Mouse (Mus musculus) neural tube, embryonic 15.5 days (tissue): ENCODE data around the gene Phf3. TPM values are rescaled to one million over a fixed set of nuclear protein-coding genes. Genes with fewer than 3 reads are reported as not detected.

Experiments used
- ATAC-seq: fragments of 200-750 bp; cut with Nextera tagmentation; 2 replicates; pipeline ENCODE4 v1.8.0; 2017; ENCODE audit warnings: mild to moderate bottlenecking, moderate TSS enrichment, moderate library complexity; ENCODE audit not compliant: low FRiP score
- H3K27ac ChIP-seq: fragments of 300-500 bp; sonication (generic); replicated peaks from 2 replicates; pipeline ENCODE4 v1.5.1; 2015; ENCODE audit warnings: mild to moderate bottlenecking, inconsistent platforms
- H3K27me3 ChIP-seq: fragments of 300-500 bp; sonication (generic); replicated peaks from 2 replicates; pipeline ENCODE4 v1.6.1; 2015; ENCODE audit warnings: inconsistent platforms
- H3K36me3 ChIP-seq: fragments of 300-500 bp; sonication (generic); 2 replicates; pipeline ENCODE4 v1.6.1; 2015; ENCODE audit warnings: inconsistent platforms
- H3K4me1 ChIP-seq: fragments of 300-500 bp; sonication (generic); 2 replicates; pipeline ENCODE4 v1.6.1; 2015; ENCODE audit warnings: inconsistent platforms
- H3K4me2 ChIP-seq: fragments of 300-500 bp; sonication (generic); 2 replicates; pipeline ENCODE4 v1.6.1; 2015; ENCODE audit warnings: inconsistent platforms, mild to moderate bottlenecking, moderate library complexity
- H3K4me3 ChIP-seq: fragments of 300-500 bp; sonication (generic); replicated peaks from 2 replicates; pipeline ENCODE4 v1.5.1; 2015; ENCODE audit warnings: mild to moderate bottlenecking, inconsistent platforms
- H3K9ac ChIP-seq: fragments of 300-500 bp; sonication (generic); replicated peaks from 2 replicates; pipeline ENCODE4 v1.6.1; 2015; ENCODE audit warnings: mild to moderate bottlenecking, inconsistent platforms
- H3K9me3 ChIP-seq: fragments of 300-500 bp; sonication (generic); replicated peaks from 2 replicates; pipeline ENCODE4 v1.6.1; 2016; ENCODE audit warnings: inconsistent platforms
- WGBS: fragments of 180-500 bp; shearing (Covaris S2); methylation state at CpG from one replicate; pipeline ENCODE4 v1.1.7; 2015; ENCODE audit warnings: mixed read lengths; 5-methylcytosine and 5-hydroxymethylcytosine counted together
- polyA plus RNA-seq: library from polyadenylated mRNA; unstranded; fragments of >200 nt; fragmentation: Nextera tagmentation; extraction: Ambion mirVana; gene quantifications from 2 replicates; pipeline ENCODE4 v1.2.1, GENCODE M21; 2015

Phf3 gene
- polyA plus RNA-seq, 1 experiment from 2014 or later: 37.1 TPM

- Histone ChIP-seq H3K4me3 (no peak overlapping the region), H3K9ac (no peak overlapping the region), H3K4me2 (no peak overlapping the region), H3K27me3 (no peaks in the 10 kb centered on the region), H3K4me1 (no peaks in the 10 kb centered on the region), H3K9me3 (no peaks in the 10 kb centered on the region), H3K36me3 (peaks cover 33% of the 10 kb centered on the region), H3K27ac (no peak overlapping the region)
- ATAC-seq: no peak
- WGBS: 89% methylated on average over 6 of the region's 6 CpGs
Observed at GRCm38 (mm10) chr1:30819414-30819813, 54.3 kb downstream of the Phf3 start.

GRCm38 (mm10) chr1:30815609-30816008 lies 58.1 kb downstream of the Phf3 start:
- H3K9me3 ChIP-seq: no peaks in the 10 kb centered on the region
- H3K4me2 ChIP-seq: no peak overlapping the region
- WGBS: 93% methylated on average over 1 of the region's 1 CpGs
- no peaks in the 10 kb centered on the region for H3K4me1 ChIP-seq
- no peaks in the 10 kb centered on the region for H3K27me3 ChIP-seq
- ATAC-seq: no peak
- H3K27ac ChIP-seq: no peak overlapping the region
- H3K36me3 ChIP-seq: peaks cover 55% of the 10 kb centered on the region
- H3K4me3 ChIP-seq: no peak overlapping the region
- no peak overlapping the region for H3K9ac ChIP-seq

GRCm38 (mm10) chr1:30814987-30815386 lies 58.7 kb downstream of the Phf3 start:
- no peaks in the 10 kb centered on the region for H3K4me1 ChIP-seq
- no peak for ATAC-seq
- 82% methylated on average over 2 of the region's 2 CpGs for WGBS
- H3K4me3 ChIP-seq: no peak overlapping the region
- H3K4me2 ChIP-seq: no peak overlapping the region
- H3K36me3 ChIP-seq: peaks cover 54% of the 10 kb centered on the region
- no peaks in the 10 kb centered on the region for H3K9me3 ChIP-seq
- H3K9ac ChIP-seq: no peak overlapping the region
- H3K27ac ChIP-seq: no peak overlapping the region
- H3K27me3 ChIP-seq: no peaks in the 10 kb centered on the region

- H3K4me2 ChIP-seq: no peak overlapping the region
- no peak overlapping the region for H3K27ac ChIP-seq
- peaks cover 74% of the 10 kb centered on the region for H3K36me3 ChIP-seq
- ATAC-seq: no peak
- H3K4me3 ChIP-seq: no peak overlapping the region
- H3K27me3 ChIP-seq: no peaks in the 10 kb centered on the region
- no peaks in the 10 kb centered on the region for H3K9me3 ChIP-seq
- H3K4me1 ChIP-seq: no peaks in the 10 kb centered on the region
- no peak overlapping the region for H3K9ac ChIP-seq
- WGBS: 87% methylated on average over 10 of the region's 10 CpGs
Observed at GRCm38 (mm10) chr1:30808101-30808699, 65.5 kb downstream of the Phf3 start.

GRCm38 (mm10) chr1:30805688-30806285 lies 67.9 kb downstream of the Phf3 start:
- WGBS: 89% methylated on average over 11 of the region's 11 CpGs

GRCm38 (mm10) chr1:30804919-30805318 lies 68.8 kb downstream of the Phf3 start:
- Histone ChIP-seq H3K4me2 (no peak overlapping the region), H3K27ac (no peak overlapping the region), H3K4me3 (no peak overlapping the region), H3K4me1 (no peaks in the 10 kb centered on the region), H3K9ac (no peak overlapping the region), H3K9me3 (no peaks in the 10 kb centered on the region), H3K27me3 (no peaks in the 10 kb centered on the region), H3K36me3 (peaks cover 54% of the 10 kb centered on the region)
- no peak for ATAC-seq
- WGBS: 88% methylated on average over 7 of the region's 7 CpGs

More at GRCm38 (mm10) chr1:30805688-30806285, 67.9 kb downstream of the Phf3 start:
- Histone ChIP-seq H3K4me1 (no peaks in the 10 kb centered on the region), H3K27me3 (no peaks in the 10 kb centered on the region), H3K4me2 (no peak overlapping the region), H3K27ac (no peak overlapping the region), H3K9me3 (no peaks in the 10 kb centered on the region), H3K36me3 (peaks cover 62% of the 10 kb centered on the region), H3K4me3 (no peak overlapping the region), H3K9ac (no peak overlapping the region)
- ATAC-seq: no peak

- H3K27ac ChIP-seq: no peak overlapping the region
- no peaks in the 10 kb centered on the region for H3K4me1 ChIP-seq
- peaks cover 34% of the 10 kb centered on the region for H3K36me3 ChIP-seq
- 99% methylated on average over 8 of the region's 8 CpGs for WGBS
- no peak for ATAC-seq
- no peaks in the 10 kb centered on the region for H3K9me3 ChIP-seq
- no peak overlapping the region for H3K9ac ChIP-seq
- H3K27me3 ChIP-seq: no peaks in the 10 kb centered on the region
- no peak overlapping the region for H3K4me2 ChIP-seq
- no peak overlapping the region for H3K4me3 ChIP-seq
Observed at GRCm38 (mm10) chr1:30801911-30802310, 71.8 kb downstream of the Phf3 start.

GRCm38 (mm10) chr1:30799277-30799834 lies 74.4 kb downstream of the Phf3 start:
- ATAC-seq: no peak
- Histone ChIP-seq H3K27ac (no peak overlapping the region), H3K4me3 (no peak overlapping the region), H3K9ac (no peak overlapping the region), H3K27me3 (no peaks in the 10 kb centered on the region), H3K4me2 (no peak overlapping the region), H3K36me3 (peaks cover 16% of the 10 kb centered on the region), H3K4me1 (no peaks in the 10 kb centered on the region), H3K9me3 (no peaks in the 10 kb centered on the region)
- WGBS: 82% methylated on average over 6 of the region's 6 CpGs

GRCm38 (mm10) chr1:30794606-30795005 lies 79.1 kb downstream of the Phf3 start:
- no peaks in the 10 kb centered on the region for H3K9me3 ChIP-seq
- H3K4me3 ChIP-seq: no peak overlapping the region
- H3K27me3 ChIP-seq: no peaks in the 10 kb centered on the region
- H3K4me2 ChIP-seq: no peak overlapping the region
- ATAC-seq: no peak
- no peak overlapping the region for H3K27ac ChIP-seq
- WGBS: 92% methylated on average over 5 of the region's 5 CpGs
- no peak overlapping the region for H3K9ac ChIP-seq
- H3K4me1 ChIP-seq: no peaks in the 10 kb centered on the region
- H3K36me3 ChIP-seq: no peaks in the 10 kb centered on the region

- Histone ChIP-seq H3K36me3 (no peaks in the 10 kb centered on the region), H3K9me3 (no peaks in the 10 kb centered on the region), H3K27me3 (no peaks in the 10 kb centered on the region), H3K4me1 (no peaks in the 10 kb centered on the region), H3K4me3 (no peak overlapping the region), H3K27ac (no peak overlapping the region), H3K4me2 (no peak overlapping the region), H3K9ac (no peak overlapping the region)
- 80% methylated on average over 7 of the region's 7 CpGs for WGBS
- ATAC-seq: no peak
Observed at GRCm38 (mm10) chr1:30793357-30793883, 80.3 kb downstream of the Phf3 start.

GRCm38 (mm10) chr1:30792935-30793334 lies 80.8 kb downstream of the Phf3 start:
- H3K4me3 ChIP-seq: no peak overlapping the region
- no peaks in the 10 kb centered on the region for H3K9me3 ChIP-seq
- H3K9ac ChIP-seq: no peak overlapping the region
- WGBS: 72% methylated on average over 5 of the region's 5 CpGs
- H3K4me1 ChIP-seq: no peaks in the 10 kb centered on the region
- no peaks in the 10 kb centered on the region for H3K36me3 ChIP-seq
- no peak overlapping the region for H3K4me2 ChIP-seq
- no peak overlapping the region for H3K27ac ChIP-seq
- no peaks in the 10 kb centered on the region for H3K27me3 ChIP-seq
- ATAC-seq: no peak

GRCm38 (mm10) chr1:30790220-30790619 lies 83.5 kb downstream of the Phf3 start:
- 92% methylated on average over 1 of the region's 1 CpGs for WGBS

More at GRCm38 (mm10) chr1:30790220-30790619, 83.5 kb downstream of the Phf3 start:
- ATAC-seq: no peak
- H3K4me2 ChIP-seq: no peak overlapping the region
- H3K27me3 ChIP-seq: no peaks in the 10 kb centered on the region
- H3K36me3 ChIP-seq: no peaks in the 10 kb centered on the region
- H3K4me1 ChIP-seq: no peaks in the 10 kb centered on the region
- H3K4me3 ChIP-seq: no peak overlapping the region
- H3K27ac ChIP-seq: no peak overlapping the region
- no peak overlapping the region for H3K9ac ChIP-seq
- H3K9me3 ChIP-seq: no peaks in the 10 kb centered on the region
